Mouse (Mus musculus): Measurements from ENCODE around the gene Mx1. TPM values are rescaled to one million over a fixed set of nuclear protein-coding genes. Genes with fewer than 3 reads are reported as not detected.

The Mx1 gene
- polyA plus RNA-seq, 1 experiment from 2014 or later = 0.46 TPM

GRCm38 (mm10) chr16:97401741-97402140, 61.0 kb downstream of the Mx1 start:
- Histone ChIP-seq H3K9me3 (no peaks in the 10 kb centered on the region), H3K27me3 (no peaks in the 10 kb centered on the region), H3K27ac (no peak overlapping the region), H3K4me1 (peaks cover 8% of the 10 kb centered on the region), H3K9ac (no peak overlapping the region), H3K4me2 (no peak overlapping the region), H3K4me3 (replicated peaks) (no peak overlapping the region), H3K36me3 (replicated peaks) (no peaks in the 10 kb centered on the region)
- no peak for ATAC-seq (ENCODE audit: low FRiP score)

GRCm38 (mm10) chr16:97399991-97400390, 62.7 kb downstream of the Mx1 start:
- ATAC-seq (ENCODE audit: low FRiP score) = no peak
- Histone ChIP-seq H3K4me2 (no peak overlapping the region), H3K9me3 (no peaks in the 10 kb centered on the region), H3K27ac (no peak overlapping the region), H3K27me3 (no peaks in the 10 kb centered on the region), H3K4me3 (replicated peaks) (no peak overlapping the region), H3K9ac (no peak overlapping the region), H3K36me3 (replicated peaks) (no peaks in the 10 kb centered on the region), H3K4me1 (peaks cover 8% of the 10 kb centered on the region)
- WGBS = 94% methylated on average over 4 of the region's 4 CpGs

GRCm38 (mm10) chr16:97397945-97398531, 64.7 kb downstream of the Mx1 start:
- no peak overlapping the region for H3K4me3 ChIP-seq (replicated peaks)
- H3K27me3 ChIP-seq = no peaks in the 10 kb centered on the region
- H3K27ac ChIP-seq = no peak overlapping the region
- H3K4me2 ChIP-seq = no peak overlapping the region
- no peaks in the 10 kb centered on the region for H3K9me3 ChIP-seq
- 81% methylated on average over 2 of the region's 2 CpGs for WGBS
- no peak for ATAC-seq (ENCODE audit: low FRiP score)
- no peak overlapping the region for H3K9ac ChIP-seq
- peaks cover 8% of the 10 kb centered on the region for H3K4me1 ChIP-seq
- no peaks in the 10 kb centered on the region for H3K36me3 ChIP-seq (replicated peaks)

Other genes with a start within 250 kb of the Mx1 start
- 1.9 and 2.1 TPM in 2 replicates for gene Bace2, start 106.2 kb downstream of the Mx1 start, polyA plus RNA-seq (2016; fragmentation: Nextera tagmentation; extraction: Ambion mirVana)
- not detected in 2 replicates for gene Fam3b, start 51.9 kb upstream of the Mx1 start, polyA plus RNA-seq (2016; fragmentation: Nextera tagmentation; extraction: Ambion mirVana)
- 0.20 and 0.76 TPM in 2 replicates for gene Tmprss2, start 148.3 kb upstream of the Mx1 start, polyA plus RNA-seq (2016; fragmentation: Nextera tagmentation; extraction: Ambion mirVana)